Mouse (Mus musculus): ENCODE data around the gene Odaph. TPM values are rescaled to one million over a fixed set of nuclear protein-coding genes. Genes with fewer than 3 reads are reported as not detected.

The Odaph gene
- polyA plus RNA-seq, 1 experiment from 2014 or later = not detected

GRCm38 (mm10) chr5:92003011-92003410, 15.7 kb downstream of the Odaph start:
- H3K36me3 ChIP-seq = no peaks in the 10 kb centered on the region
- no peaks in the 10 kb centered on the region for H3K9me3 ChIP-seq (replicated peaks)
- H3K4me3 ChIP-seq = no peak overlapping the region
- H3K4me1 ChIP-seq = no peaks in the 10 kb centered on the region
- no peak overlapping the region for H3K27ac ChIP-seq
- H3K27me3 ChIP-seq (ENCODE audit: low read depth, poor library complexity, severe bottlenecking) = no peaks in the 10 kb centered on the region
- DNase-seq (ENCODE audit: low spot score) = no peak
- WGBS = 69% methylated on average over 2 of the region's 2 CpGs

- Histone ChIP-seq H3K9me3 (replicated peaks) (no peaks in the 10 kb centered on the region), H3K27ac (no peak overlapping the region), H3K4me1 (no peaks in the 10 kb centered on the region), H3K27me3 (ENCODE audit: low read depth, poor library complexity, severe bottlenecking) (no peaks in the 10 kb centered on the region), H3K36me3 (no peaks in the 10 kb centered on the region), H3K4me3 (no peak overlapping the region)
- WGBS = 28% methylated on average over 2 of the region's 2 CpGs
- no peak for DNase-seq (ENCODE audit: low spot score)
Measured at GRCm38 (mm10) chr5:92009827-92010226, 22.6 kb downstream of the Odaph start.

- H3K4me3 ChIP-seq = no peak overlapping the region
- no peak overlapping the region for H3K27ac ChIP-seq
- H3K27me3 ChIP-seq (ENCODE audit: low read depth, poor library complexity, severe bottlenecking) = no peaks in the 10 kb centered on the region
- 83% methylated on average over 7 of the region's 7 CpGs for WGBS
- DNase-seq (ENCODE audit: low spot score) = no peak
- H3K36me3 ChIP-seq = no peaks in the 10 kb centered on the region
- no peaks in the 10 kb centered on the region for H3K9me3 ChIP-seq (replicated peaks)
- no peaks in the 10 kb centered on the region for H3K4me1 ChIP-seq
Measured at GRCm38 (mm10) chr5:92011756-92012155, 24.5 kb downstream of the Odaph start.

- Histone ChIP-seq H3K27ac (no peak overlapping the region), H3K36me3 (no peaks in the 10 kb centered on the region), H3K4me3 (no peak overlapping the region), H3K27me3 (ENCODE audit: low read depth, poor library complexity, severe bottlenecking) (no peaks in the 10 kb centered on the region), H3K4me1 (no peaks in the 10 kb centered on the region), H3K9me3 (replicated peaks) (no peaks in the 10 kb centered on the region)
- no peak for DNase-seq (ENCODE audit: low spot score)
- 72% methylated on average over 2 of the region's 2 CpGs for WGBS
Measured at GRCm38 (mm10) chr5:92019960-92020359, 32.7 kb downstream of the Odaph start.

GRCm38 (mm10) chr5:92042377-92043348, 55.4 kb downstream of the Odaph start:
- under 1% methylated on average over 68 of the region's 68 CpGs for WGBS
- Histone ChIP-seq H3K4me3 (peak overlapping the region; percentile 83), H3K27ac (peak overlapping the region; percentile 23; the same call in 1 of the 2 replicates), H3K27me3 (ENCODE audit: low read depth, poor library complexity, severe bottlenecking) (peaks cover 37% of the 10 kb centered on the region), H3K36me3 (no peaks in the 10 kb centered on the region), H3K4me1 (peaks cover 8% of the 10 kb centered on the region), H3K9me3 (replicated peaks) (no peaks in the 10 kb centered on the region)
- DNase-seq (ENCODE audit: low spot score) = peak; percentile 90

- H3K27ac ChIP-seq = peak within 1 kb of the TSS; percentile 23; the same call in 1 of the 2 replicates
Measured at GRCm38 (mm10) chr5:92043783-92044182, 56.5 kb downstream of the Odaph start, which contains the start of gene Cdkl2. TSS of gene Cdkl2 (minus strand) at chr5:92043883.

More at GRCm38 (mm10) chr5:92043783-92044182, 56.5 kb downstream of the Odaph start, which contains the start of gene Cdkl2:
- peaks cover 37% of the 10 kb centered on the region for H3K27me3 ChIP-seq (ENCODE audit: low read depth, poor library complexity, severe bottlenecking)
- 77% methylated on average over 4 of the region's 4 CpGs for WGBS
- DNase-seq (ENCODE audit: low spot score) = no peak
- H3K4me3 ChIP-seq = peak within 1 kb of the TSS; percentile 83
- H3K4me1 ChIP-seq = peaks cover 8% of the 10 kb centered on the region
- H3K9me3 ChIP-seq (replicated peaks) = no peaks in the 10 kb centered on the region
- no peaks in the 10 kb centered on the region for H3K36me3 ChIP-seq

Other genes starting within 250 kb of the Odaph start
- 58.0 and 66.0 TPM in 2 replicates for gene Rchy1, start 24.4 kb upstream of the Odaph start, polyA plus RNA-seq (2016; fragmentation: Nextera tagmentation; extraction: Ambion mirVana)
- 0.09 and 0.20 TPM in 2 replicates for gene Cdkl2, start 56.4 kb downstream of the Odaph start, polyA plus RNA-seq (2016; fragmentation: Nextera tagmentation; extraction: Ambion mirVana)
- 265 and 267 TPM in 2 replicates for gene G3bp2, start 96.2 kb downstream of the Odaph start, polyA plus RNA-seq (2016; fragmentation: Nextera tagmentation; extraction: Ambion mirVana)
- 39.0 and 44.7 TPM in 2 replicates for gene Uso1, start 150.5 kb downstream of the Odaph start, polyA plus RNA-seq (2016; fragmentation: Nextera tagmentation; extraction: Ambion mirVana)
- gene U90926, start 227.9 kb downstream of the Odaph start, polyA plus RNA-seq (2016; fragmentation: Nextera tagmentation; extraction: Ambion mirVana) = not detected in 2 replicates

Data from limb, embryonic 10.5 days (tissue).